Mouse (Mus musculus) neural tube, embryonic 12.5 days (tissue): Measurements from ENCODE around the gene Dapk3. TPM values are rescaled to one million over a fixed set of nuclear protein-coding genes. Genes with fewer than 3 reads are reported as not detected.

ENCODE experiments used
- ATAC-seq: fragments of 200-750 bp; cut with Nextera tagmentation; 2 replicates; pipeline ENCODE4 v1.8.0; 2017; ENCODE audit warnings: low read depth, mild to moderate bottlenecking, moderate TSS enrichment, moderate library complexity; ENCODE audit not compliant: low FRiP score
- H3K27ac ChIP-seq: fragments of 300-500 bp; sonication (generic); 2 replicates; pipeline ENCODE4 v1.5.1; 2016
- H3K27me3 ChIP-seq: fragments of 300-500 bp; sonication (generic); replicated peaks from 2 replicates; pipeline ENCODE4 v1.6.1; 2016; ENCODE audit warnings: mild to moderate bottlenecking
- H3K36me3 ChIP-seq: fragments of 300-500 bp; sonication (generic); 2 replicates; pipeline ENCODE4 v1.6.1; 2016; ENCODE audit warnings: mild to moderate bottlenecking
- H3K4me1 ChIP-seq: fragments of 300-500 bp; sonication (generic); 2 replicates; pipeline ENCODE4 v1.6.1; 2016
- H3K4me2 ChIP-seq: fragments of 300-500 bp; sonication (generic); replicated peaks from 2 replicates; pipeline ENCODE4 v1.6.1; 2016; ENCODE audit warnings: mild to moderate bottlenecking
- H3K4me3 ChIP-seq: fragments of 300-500 bp; sonication (generic); 2 replicates; pipeline ENCODE4 v1.5.1; 2016
- H3K9ac ChIP-seq: fragments of 300-500 bp; sonication (generic); 2 replicates; pipeline ENCODE4 v1.6.1; 2016; ENCODE audit warnings: mild to moderate bottlenecking
- H3K9me3 ChIP-seq: fragments of 300-500 bp; sonication (generic); 2 replicates; pipeline ENCODE4 v1.6.1; 2016; ENCODE audit warnings: mild to moderate bottlenecking
- WGBS: fragments of 180-500 bp; shearing (Covaris S2); methylation state at CpG from one replicate; pipeline ENCODE4 v1.1.7; 2016; 5-methylcytosine and 5-hydroxymethylcytosine counted together
- polyA plus RNA-seq: library from polyadenylated mRNA; unstranded; fragments of >200 nt; fragmentation: Nextera tagmentation; extraction: Ambion mirVana; gene quantifications from 2 replicates; pipeline ENCODE4 v1.2.1, GENCODE M21; 2016

Gene Dapk3
- polyA plus RNA-seq, 1 experiment from 2014 or later = 87.7 TPM

DNA sequence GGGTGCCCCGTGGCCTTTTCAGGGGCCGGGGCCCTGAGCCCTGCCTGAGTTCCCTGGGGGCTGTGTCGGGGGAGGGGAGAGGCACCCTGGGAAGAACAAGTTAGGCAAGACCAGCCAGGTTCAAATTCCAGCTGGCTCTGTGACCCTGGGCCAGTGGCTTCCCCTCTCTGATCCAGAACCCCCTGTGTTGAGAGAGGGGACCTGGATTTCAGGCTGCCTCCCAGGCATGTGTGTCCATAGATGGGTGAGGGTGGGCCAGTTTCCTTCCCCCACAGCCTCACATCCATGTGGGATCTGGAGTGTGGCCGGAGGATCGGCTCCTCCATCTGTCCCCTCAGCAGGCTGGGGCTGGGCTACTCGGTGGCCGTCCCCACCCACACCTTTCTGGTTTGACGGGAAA lies 42.8 kb upstream of the Dapk3 start:
- Histone ChIP-seq H3K9ac (peak overlapping the region; percentile 41; the same call in 1 of the 2 replicates), H3K27ac (no peak overlapping the region), H3K36me3 (peaks cover 18% of the 10 kb centered on the region), H3K4me1 (peaks cover 62% of the 10 kb centered on the region), H3K9me3 (no peaks in the 10 kb centered on the region), H3K4me3 (no peak overlapping the region), H3K27me3 (peaks cover 11% of the 10 kb centered on the region), H3K4me2 (peak overlapping the region; percentile 99)
- no peak for ATAC-seq
- 60% methylated on average over 8 of the region's 8 CpGs for WGBS

DNA sequence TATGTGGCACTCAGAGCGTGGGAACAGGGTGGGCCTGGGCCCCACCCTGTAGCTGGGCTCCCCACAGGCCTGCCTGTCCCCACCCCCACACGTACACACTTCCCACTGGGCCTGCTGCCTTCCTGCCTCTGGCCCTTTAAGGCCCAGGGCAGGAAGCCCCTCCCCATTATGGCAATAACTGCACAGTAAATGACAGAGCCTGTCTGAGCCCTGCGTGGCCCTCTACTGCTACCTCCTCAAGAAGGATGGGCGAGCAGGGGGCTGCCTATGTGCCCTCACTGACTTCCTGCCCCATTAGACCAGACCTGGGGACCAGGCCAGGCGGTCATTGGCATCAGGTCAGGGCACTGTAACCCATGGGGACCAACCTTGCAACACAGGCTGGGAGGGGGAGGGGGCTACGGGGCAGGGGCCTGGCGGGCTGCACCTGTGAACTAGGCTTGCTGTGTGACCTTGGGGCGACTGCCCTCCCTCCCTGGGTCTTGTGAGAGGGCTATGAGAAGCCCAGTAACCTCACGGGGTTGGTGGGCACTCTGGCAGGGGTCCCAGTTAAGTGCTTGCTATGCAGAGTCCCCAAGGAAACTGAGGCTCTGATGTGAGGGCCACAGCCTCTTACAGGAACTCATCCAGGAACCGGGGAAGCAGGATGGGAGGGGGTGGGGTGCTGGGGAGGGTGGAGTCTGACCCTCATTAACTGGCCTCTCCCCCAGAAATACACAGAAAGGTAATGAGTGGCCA lies 41.9 kb upstream of the Dapk3 start:
- ATAC-seq = no peak
- WGBS = 68% methylated on average over 10 of the region's 10 CpGs
- H3K4me2 ChIP-seq = peak overlapping the region; percentile 99
- peak overlapping the region; percentile 41; the same call in 1 of the 2 replicates for H3K9ac ChIP-seq
- peaks cover 27% of the 10 kb centered on the region for H3K36me3 ChIP-seq
- no peak overlapping the region for H3K4me3 ChIP-seq
- H3K9me3 ChIP-seq = no peaks in the 10 kb centered on the region
- H3K27ac ChIP-seq = no peak overlapping the region
- peaks cover 59% of the 10 kb centered on the region for H3K4me1 ChIP-seq
- H3K27me3 ChIP-seq = peaks cover 2% of the 10 kb centered on the region

DNA sequence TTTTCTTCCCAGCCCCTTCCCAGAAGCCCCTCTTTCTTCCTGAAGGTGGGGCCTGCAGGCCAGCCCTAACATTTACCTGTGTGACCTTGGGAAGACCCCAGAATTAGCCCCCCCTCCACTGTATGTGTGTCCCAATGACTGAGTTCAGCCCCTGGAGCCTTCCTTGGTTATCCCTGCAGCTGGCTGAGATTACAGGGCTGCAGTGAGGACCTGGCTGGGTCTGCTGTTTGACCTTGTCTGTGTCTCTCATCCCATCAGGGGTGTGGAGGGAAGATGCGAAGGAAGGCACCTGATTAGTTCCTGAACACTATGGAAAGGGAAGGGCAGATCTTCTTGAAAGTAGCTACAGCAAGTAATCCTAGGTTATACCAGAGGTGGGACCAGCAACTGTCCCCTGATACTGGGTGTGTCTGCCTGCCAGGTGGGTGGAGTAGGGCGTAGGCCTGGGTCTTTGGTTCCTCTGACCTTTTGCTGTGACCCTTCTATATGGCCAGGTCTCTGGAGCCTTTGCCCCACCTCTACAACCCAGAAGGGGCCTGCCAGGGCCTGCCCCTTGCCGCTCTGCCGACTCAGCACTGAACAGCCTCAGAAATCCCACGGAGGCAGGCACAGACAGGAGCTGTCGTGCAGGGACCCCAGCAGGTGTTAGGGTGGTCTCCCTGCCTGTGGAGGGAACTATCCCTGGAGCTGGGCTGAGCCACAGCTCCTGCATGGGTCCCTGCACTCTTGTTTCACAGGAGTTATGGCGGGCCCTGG lies 41.2 kb upstream of the Dapk3 start:
- H3K27me3 ChIP-seq = no peaks in the 10 kb centered on the region
- H3K4me2 ChIP-seq = peak overlapping the region; percentile 99
- no peak for ATAC-seq
- H3K9ac ChIP-seq = peak overlapping the region; percentile 41
- H3K4me3 ChIP-seq = no peak overlapping the region
- peaks cover 34% of the 10 kb centered on the region for H3K36me3 ChIP-seq
- H3K9me3 ChIP-seq = no peaks in the 10 kb centered on the region
- peaks cover 57% of the 10 kb centered on the region for H3K4me1 ChIP-seq
- 85% methylated on average over 7 of the region's 7 CpGs for WGBS
- H3K27ac ChIP-seq = no peak overlapping the region

DNA sequence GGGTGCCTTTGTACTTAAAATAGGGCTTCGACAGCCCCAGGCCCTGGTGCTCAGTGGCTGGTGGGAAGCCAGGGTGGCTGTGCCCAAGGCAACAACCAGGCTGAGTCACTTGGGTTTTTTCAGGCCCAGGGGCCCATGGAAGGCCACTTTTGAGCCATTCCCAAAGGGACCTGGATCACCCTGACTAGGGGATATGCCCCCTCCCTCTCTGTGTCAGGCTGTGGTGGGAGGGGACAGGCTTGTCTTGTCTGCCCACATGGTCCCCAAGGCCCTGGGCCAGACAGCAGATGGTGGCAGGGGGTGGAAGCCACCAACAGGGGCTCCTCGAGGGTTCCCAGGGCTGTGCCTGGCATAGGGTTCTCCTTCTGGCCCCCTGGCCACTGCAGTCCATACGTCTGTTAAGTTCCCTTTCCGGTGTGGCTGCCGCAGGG lies 40.2 kb upstream of the Dapk3 start:
- H3K27ac ChIP-seq = no peak overlapping the region
- peaks cover 57% of the 10 kb centered on the region for H3K4me1 ChIP-seq
- no peak overlapping the region for H3K4me3 ChIP-seq
- WGBS = 72% methylated on average over 5 of the region's 5 CpGs
- no peaks in the 10 kb centered on the region for H3K27me3 ChIP-seq
- no peaks in the 10 kb centered on the region for H3K9me3 ChIP-seq
- 0 out of 2 replicates have a peak overlapping the region, but pooled peaks have one; percentile 33 for H3K9ac ChIP-seq
- H3K4me2 ChIP-seq = peak overlapping the region; percentile 99
- H3K36me3 ChIP-seq = peaks cover 43% of the 10 kb centered on the region
- ATAC-seq = no peak

DNA sequence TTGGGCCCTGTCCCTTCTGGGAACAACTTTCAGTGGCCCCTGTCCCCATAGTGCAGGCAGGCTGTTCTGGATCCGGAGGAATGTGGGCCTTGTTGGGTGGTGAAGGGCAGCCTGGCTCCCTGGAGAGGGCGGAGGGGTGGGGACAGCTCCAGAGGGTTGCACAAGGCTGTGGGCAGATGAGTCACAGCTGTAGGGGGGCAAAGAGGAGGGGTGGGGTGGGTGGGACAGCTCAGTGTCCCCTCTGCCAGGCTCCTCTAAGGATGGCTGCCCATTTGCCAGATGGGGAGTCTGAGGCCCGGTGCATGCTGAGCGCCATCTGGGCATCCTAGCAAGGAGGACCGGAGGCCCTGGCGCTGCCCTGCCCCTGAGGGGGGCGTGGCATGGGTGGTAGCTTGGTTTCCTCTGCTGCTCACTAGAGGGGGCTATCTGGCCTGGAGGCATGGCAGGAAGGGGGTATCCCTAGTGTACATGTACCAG lies 39.6 kb upstream of the Dapk3 start:
- Histone ChIP-seq H3K4me2 (no peak overlapping the region), H3K4me1 (peaks cover 54% of the 10 kb centered on the region), H3K9me3 (no peaks in the 10 kb centered on the region), H3K4me3 (no peak overlapping the region), H3K36me3 (peaks cover 50% of the 10 kb centered on the region), H3K27me3 (no peaks in the 10 kb centered on the region), H3K27ac (no peak overlapping the region), H3K9ac (no peak overlapping the region)
- 91% methylated on average over 7 of the region's 7 CpGs for WGBS
- no peak for ATAC-seq

GRCm38 (mm10) chr10:81143845-81144437 lies 38.9 kb upstream of the Dapk3 start:
- H3K4me3 ChIP-seq = no peak overlapping the region
- no peaks in the 10 kb centered on the region for H3K27me3 ChIP-seq
- H3K36me3 ChIP-seq = peaks cover 57% of the 10 kb centered on the region
- H3K9me3 ChIP-seq = no peaks in the 10 kb centered on the region
- no peak overlapping the region for H3K9ac ChIP-seq
- peaks cover 46% of the 10 kb centered on the region for H3K4me1 ChIP-seq
- H3K27ac ChIP-seq = no peak overlapping the region
- ATAC-seq = no peak
- H3K4me2 ChIP-seq = no peak overlapping the region
- 95% methylated on average over 52 of the region's 52 CpGs for WGBS

GRCm38 (mm10) chr10:81144667-81145066 lies 38.1 kb upstream of the Dapk3 start:
- no peak overlapping the region for H3K9ac ChIP-seq
- no peaks in the 10 kb centered on the region for H3K27me3 ChIP-seq
- no peak for ATAC-seq
- H3K9me3 ChIP-seq = no peaks in the 10 kb centered on the region
- no peak overlapping the region for H3K4me3 ChIP-seq
- peaks cover 39% of the 10 kb centered on the region for H3K4me1 ChIP-seq
- H3K27ac ChIP-seq = no peak overlapping the region
- H3K36me3 ChIP-seq = peaks cover 64% of the 10 kb centered on the region
- H3K4me2 ChIP-seq = no peak overlapping the region
- 92% methylated on average over 27 of the region's 27 CpGs for WGBS

DNA sequence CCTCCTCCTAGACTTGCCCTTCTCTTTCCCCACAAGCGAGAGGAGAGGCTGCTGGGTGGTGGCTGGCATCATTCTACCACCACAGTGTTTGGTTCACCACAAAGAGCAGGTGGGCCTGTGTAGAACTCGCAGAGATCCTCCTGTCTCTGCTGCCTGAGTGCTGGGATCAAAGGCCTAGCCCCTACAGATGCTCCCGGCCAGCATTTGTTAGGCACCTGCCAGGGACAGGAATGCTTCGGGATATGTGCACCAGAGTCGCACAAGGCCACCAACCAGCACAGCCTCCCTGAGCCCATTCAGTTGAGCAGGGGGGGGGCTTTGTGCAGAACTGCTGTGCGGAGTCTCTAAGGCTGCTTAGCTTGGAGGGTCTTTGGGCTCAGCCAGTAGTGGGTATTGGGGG lies 37.5 kb upstream of the Dapk3 start:
- WGBS = 95% methylated on average over 6 of the region's 6 CpGs
- Histone ChIP-seq H3K9me3 (no peaks in the 10 kb centered on the region), H3K9ac (no peak overlapping the region), H3K27me3 (no peaks in the 10 kb centered on the region), H3K27ac (no peak overlapping the region), H3K4me2 (no peak overlapping the region), H3K4me3 (no peak overlapping the region), H3K4me1 (peaks cover 33% of the 10 kb centered on the region), H3K36me3 (peaks cover 70% of the 10 kb centered on the region)
- ATAC-seq = no peak

DNA sequence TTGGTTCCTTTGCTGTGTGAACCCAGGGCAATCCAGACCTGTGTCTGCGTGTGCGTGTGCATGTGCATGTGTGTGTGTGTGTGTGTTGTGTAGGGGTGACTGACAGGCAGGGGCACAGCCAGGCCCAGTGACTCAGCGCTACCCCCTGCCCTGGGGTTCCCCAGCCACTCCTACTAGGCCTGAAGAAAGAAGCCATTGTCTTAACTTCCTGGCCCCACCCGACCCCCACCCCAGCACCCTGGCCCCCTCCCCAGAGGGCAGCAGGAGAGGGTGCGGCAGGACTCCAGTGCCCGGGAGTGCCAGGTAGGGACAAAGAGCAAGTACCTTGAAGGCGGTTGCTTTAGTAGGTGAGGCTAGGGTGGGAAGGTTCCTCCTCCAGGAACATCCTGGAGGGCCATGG lies 37.0 kb upstream of the Dapk3 start:
- Histone ChIP-seq H3K4me1 (peaks cover 28% of the 10 kb centered on the region), H3K4me2 (no peak overlapping the region), H3K9me3 (no peaks in the 10 kb centered on the region), H3K27me3 (no peaks in the 10 kb centered on the region), H3K9ac (no peak overlapping the region), H3K4me3 (no peak overlapping the region), H3K36me3 (peaks cover 74% of the 10 kb centered on the region), H3K27ac (no peak overlapping the region)
- 94% methylated on average over 7 of the region's 7 CpGs for WGBS
- no peak for ATAC-seq

DNA sequence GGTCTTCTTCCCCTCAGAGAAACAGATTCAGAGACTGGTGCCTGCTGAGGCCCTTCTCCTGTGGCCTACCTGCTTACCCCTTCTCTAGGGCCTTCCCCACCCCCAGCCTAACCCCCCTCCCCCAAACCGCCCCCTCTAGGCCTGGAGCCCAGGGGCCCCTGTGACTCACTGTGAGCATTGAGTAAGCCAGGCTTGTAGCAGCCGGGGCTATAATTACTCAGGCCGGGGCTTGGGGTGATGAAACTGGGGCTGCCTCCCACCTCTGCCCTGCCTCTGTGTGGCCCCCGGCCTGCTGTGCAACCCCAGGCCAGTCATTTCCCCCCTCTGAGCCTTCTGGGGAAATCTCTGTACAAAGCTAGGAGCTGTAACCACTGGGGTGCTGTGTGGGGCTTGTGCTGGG lies 36.5 kb upstream of the Dapk3 start:
- Histone ChIP-seq H3K9me3 (no peaks in the 10 kb centered on the region), H3K27me3 (no peaks in the 10 kb centered on the region), H3K9ac (no peak overlapping the region), H3K36me3 (peaks cover 74% of the 10 kb centered on the region), H3K4me1 (peaks cover 23% of the 10 kb centered on the region), H3K27ac (no peak overlapping the region), H3K4me2 (no peak overlapping the region), H3K4me3 (no peak overlapping the region)
- no peak for ATAC-seq
- 95% methylated on average over 4 of the region's 4 CpGs for WGBS

DNA sequence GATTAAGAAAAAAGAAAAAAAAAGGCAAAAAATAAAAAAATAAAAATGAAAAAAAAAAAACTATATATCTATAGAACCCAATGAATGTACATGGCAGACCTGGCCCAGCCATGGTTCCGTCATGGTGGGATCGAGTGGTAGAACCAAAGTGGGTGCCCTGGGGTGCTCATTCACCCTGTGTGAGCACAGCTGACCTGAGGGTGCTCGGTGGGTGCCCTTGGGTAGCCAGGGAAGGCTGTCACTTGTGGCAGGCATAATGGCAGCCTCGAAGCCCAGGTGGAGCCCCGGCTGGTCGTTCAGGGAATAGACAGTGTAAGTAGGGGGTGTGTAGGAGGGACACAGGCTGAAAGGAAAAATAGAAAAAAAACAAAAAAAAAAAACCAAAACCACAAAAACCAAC lies 31.5 kb upstream of the Dapk3 start:
- Histone ChIP-seq H3K9me3 (no peaks in the 10 kb centered on the region), H3K4me2 (no peak overlapping the region), H3K36me3 (peaks cover 83% of the 10 kb centered on the region), H3K9ac (no peak overlapping the region), H3K4me1 (no peaks in the 10 kb centered on the region), H3K27ac (no peak overlapping the region), H3K4me3 (no peak overlapping the region), H3K27me3 (no peaks in the 10 kb centered on the region)
- WGBS = 74% methylated on average over 6 of the region's 6 CpGs
- no peak for ATAC-seq

GRCm38 (mm10) chr10:81152609-81153008 lies 30.2 kb upstream of the Dapk3 start:
- H3K27ac ChIP-seq = no peak overlapping the region
- no peak for ATAC-seq
- H3K4me1 ChIP-seq = no peaks in the 10 kb centered on the region
- peaks cover 83% of the 10 kb centered on the region for H3K36me3 ChIP-seq
- no peaks in the 10 kb centered on the region for H3K9me3 ChIP-seq
- H3K27me3 ChIP-seq = no peaks in the 10 kb centered on the region
- WGBS = 77% methylated on average over 12 of the region's 12 CpGs
- no peak overlapping the region for H3K9ac ChIP-seq
- no peak overlapping the region for H3K4me3 ChIP-seq
- H3K4me2 ChIP-seq = no peak overlapping the region
